Mouse (Mus musculus): Measurements from ENCODE around the gene Ankrd2. TPM values are rescaled to one million over a fixed set of nuclear protein-coding genes. Genes with fewer than 3 reads are reported as not detected.

Ankrd2 gene
- total RNA-seq (2014; rRNA removed; ENCODE audit: low replicate concordance) (not detected in 2 replicates), polyA plus RNA-seq (2015; fragmentation: Nextera tagmentation; extraction: Ambion mirVana) (0.14 TPM in 2 replicates)

DNA sequence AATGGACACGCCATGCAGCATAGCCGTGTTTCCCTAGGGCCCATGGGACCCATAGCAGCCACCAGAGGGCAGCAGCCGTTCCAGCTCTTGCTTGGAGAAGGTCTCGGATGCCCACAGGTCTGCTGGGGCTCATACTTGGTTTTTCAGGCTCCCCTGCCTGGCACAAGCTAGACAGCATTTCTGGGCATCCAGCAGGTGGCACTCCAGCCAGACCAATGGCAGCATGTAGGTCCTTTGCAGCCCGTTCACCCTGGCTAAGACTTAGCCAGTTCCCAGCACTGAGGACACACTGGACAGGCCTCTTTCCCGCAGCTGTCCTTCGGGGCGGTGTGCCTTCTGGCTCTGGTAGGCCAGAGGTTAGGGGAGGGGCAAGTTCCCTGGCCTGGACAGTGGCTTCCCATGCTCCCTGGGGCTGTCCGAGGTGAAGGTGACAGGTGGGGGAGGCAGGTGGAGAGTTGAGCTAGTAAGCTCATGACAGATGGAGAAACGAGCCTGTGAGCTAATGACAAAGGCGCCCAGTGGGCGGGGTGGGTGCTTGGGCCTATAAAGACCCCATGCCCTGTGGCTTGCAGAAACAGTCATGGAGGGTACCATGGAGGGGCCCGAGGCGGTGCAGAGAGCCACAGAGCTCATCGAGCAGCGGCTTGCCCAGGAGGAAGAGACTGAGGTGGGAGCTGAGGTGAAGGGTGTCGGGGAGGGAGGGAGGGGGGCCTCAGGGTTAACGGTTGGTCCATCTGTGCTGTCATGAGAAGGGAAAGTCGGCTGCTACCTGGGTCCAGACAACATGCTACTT lies at the start of gene Ankrd2:
Gene Ankrd2, plus strand, starts transcription at position 545 of the 793 bp plus-strand sequence.
- TF ChIP-seq CTCF (IDR thresholded peaks at IDR 0.05; ENCODE audit: low read depth), result peak; percentile 96
- no peak for TF ChIP-seq EP300 (IDR thresholded peaks at IDR 0.05; ENCODE audit: low read depth)
- H3K9me3 ChIP-seq (replicated peaks; ENCODE audit: control insufficient read depth, low read length), result no peaks in the 10 kb centered on the region
- no peak within 1 kb of the TSS for H3K4me3 ChIP-seq (ENCODE audit: low read depth, low read length)
- H3K4me1 ChIP-seq (ENCODE audit: control insufficient read depth, insufficient read depth), result no peaks in the 10 kb centered on the region
- H3K4me2 ChIP-seq (ENCODE audit: low read depth, low read length), result no peak within 1 kb of the TSS
- H3K9ac ChIP-seq (replicated peaks; ENCODE audit: low read depth, low read length), result no peak within 1 kb of the TSS
- WGBS, result 70% methylated on average over 19 of the region's 19 CpGs
- ATAC-seq (ENCODE audit: insufficient read depth, low read depth) (peak; percentile 87), DNase-seq (ENCODE audit: low spot score) (peak; percentile 86)
- 0 out of 2 replicates have a peak, but pooled peaks cover 2% of the 10 kb centered on the region for H3K27me3 ChIP-seq (ENCODE audit: control insufficient read depth, insufficient read depth, low read length)
- H3K36me3 ChIP-seq (replicated peaks; ENCODE audit: control insufficient read depth, insufficient read depth, low read length), result peaks cover 29% of the 10 kb centered on the region
- H3K27ac ChIP-seq (ENCODE audit: low read depth), result 0 out of 2 replicates have a peak within 1 kb of the TSS, but pooled peaks have one; percentile 4

DNA sequence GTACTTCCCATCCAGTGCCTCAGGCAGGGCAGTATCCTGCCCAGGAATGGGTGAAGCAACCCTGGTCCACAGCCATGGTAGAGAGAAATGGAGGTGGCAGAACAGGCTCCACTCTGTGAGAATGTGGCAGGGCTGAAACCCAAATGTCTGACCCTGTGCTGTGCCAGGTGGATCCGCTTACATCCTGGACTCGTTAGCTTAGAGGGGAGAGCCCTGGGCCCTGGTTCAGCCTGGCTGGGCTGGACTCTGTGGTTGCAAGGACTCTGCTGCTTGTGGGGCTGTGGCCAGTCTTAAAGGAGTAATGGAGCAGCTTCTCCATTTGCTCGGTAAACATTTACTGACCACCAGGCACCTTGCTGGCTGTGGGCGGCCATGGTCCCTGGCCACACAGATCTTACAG lies 48.6 kb upstream of the Ankrd2 start:
- DNase-seq (ENCODE audit: low spot score) (no peak), ATAC-seq (ENCODE audit: insufficient read depth, low read depth) (no peak)
- Histone ChIP-seq H3K4me3 (ENCODE audit: low read depth, low read length) (no peak overlapping the region), H3K27ac (ENCODE audit: low read depth) (no peak overlapping the region), H3K9me3 (replicated peaks; ENCODE audit: control insufficient read depth, low read length) (no peaks in the 10 kb centered on the region), H3K4me1 (ENCODE audit: control insufficient read depth, insufficient read depth) (0 out of 2 replicates have a peak, but pooled peaks cover 2% of the 10 kb centered on the region), H3K36me3 (replicated peaks; ENCODE audit: control insufficient read depth, insufficient read depth, low read length) (no peaks in the 10 kb centered on the region), H3K9ac (replicated peaks; ENCODE audit: low read depth, low read length) (no peak overlapping the region), H3K4me2 (ENCODE audit: low read depth, low read length) (no peak overlapping the region), H3K27me3 (ENCODE audit: control insufficient read depth, insufficient read depth, low read length) (no peaks in the 10 kb centered on the region)
- no peak for TF ChIP-seq CTCF (IDR thresholded peaks at IDR 0.05; ENCODE audit: low read depth)
- no peak for TF ChIP-seq EP300 (IDR thresholded peaks at IDR 0.05; ENCODE audit: low read depth)
- WGBS, result 88% methylated on average over 4 of the region's 4 CpGs

DNA sequence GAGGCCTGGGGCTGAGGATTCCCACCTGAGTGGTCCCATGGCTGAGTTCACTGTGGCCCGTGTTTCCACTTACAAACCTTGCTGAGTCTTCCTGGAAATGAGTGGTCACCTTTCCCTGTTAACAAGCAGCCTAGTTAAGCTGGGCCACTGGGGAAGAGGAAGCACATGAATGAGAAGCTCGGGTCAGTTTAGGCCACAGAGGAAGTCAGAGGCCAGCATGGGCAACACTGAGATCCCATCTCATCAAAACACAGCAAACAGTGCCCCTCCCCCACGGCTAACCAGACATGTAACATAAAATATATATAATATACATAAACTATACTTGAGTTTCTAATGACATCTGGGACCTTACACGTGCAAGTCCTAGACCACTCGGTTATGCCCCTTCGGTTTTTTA lies 46.0 kb upstream of the Ankrd2 start:
- H3K4me1 ChIP-seq (ENCODE audit: control insufficient read depth, insufficient read depth), result peaks cover 8% of the 10 kb centered on the region; the same call in 1 of the 2 replicates
- TF ChIP-seq EP300 (IDR thresholded peaks at IDR 0.05; ENCODE audit: low read depth) (no peak), CTCF (IDR thresholded peaks at IDR 0.05; ENCODE audit: low read depth) (no peak)
- no peaks in the 10 kb centered on the region for H3K9me3 ChIP-seq (replicated peaks; ENCODE audit: control insufficient read depth, low read length)
- no peak overlapping the region for H3K4me2 ChIP-seq (ENCODE audit: low read depth, low read length)
- H3K27ac ChIP-seq (ENCODE audit: low read depth), result no peak overlapping the region
- 70% methylated on average over 6 of the region's 6 CpGs for WGBS
- no peaks in the 10 kb centered on the region for H3K27me3 ChIP-seq (ENCODE audit: control insufficient read depth, insufficient read depth, low read length)
- ATAC-seq (ENCODE audit: insufficient read depth, low read depth) (no peak), DNase-seq (ENCODE audit: low spot score) (no peak)
- no peaks in the 10 kb centered on the region for H3K36me3 ChIP-seq (replicated peaks; ENCODE audit: control insufficient read depth, insufficient read depth, low read length)
- H3K9ac ChIP-seq (replicated peaks; ENCODE audit: low read depth, low read length), result no peak overlapping the region
- H3K4me3 ChIP-seq (ENCODE audit: low read depth, low read length), result no peak overlapping the region

GRCm38 (mm10) chr19:41991926-41992477 lies 43.8 kb upstream of the Ankrd2 start:
- no peak for DNase-seq (ENCODE audit: low spot score)
- ATAC-seq (ENCODE audit: insufficient read depth, low read depth), result no peak
- Histone ChIP-seq H3K27ac (ENCODE audit: low read depth) (no peak overlapping the region), H3K4me2 (ENCODE audit: low read depth, low read length) (no peak overlapping the region), H3K4me1 (ENCODE audit: control insufficient read depth, insufficient read depth) (peaks cover 18% of the 10 kb centered on the region), H3K36me3 (replicated peaks; ENCODE audit: control insufficient read depth, insufficient read depth, low read length) (no peaks in the 10 kb centered on the region), H3K9me3 (replicated peaks; ENCODE audit: control insufficient read depth, low read length) (no peaks in the 10 kb centered on the region), H3K27me3 (ENCODE audit: control insufficient read depth, insufficient read depth, low read length) (no peaks in the 10 kb centered on the region), H3K9ac (replicated peaks; ENCODE audit: low read depth, low read length) (no peak overlapping the region), H3K4me3 (ENCODE audit: low read depth, low read length) (no peak overlapping the region)
- WGBS, result 56% methylated on average over 6 of the region's 6 CpGs
- no peak for TF ChIP-seq CTCF (IDR thresholded peaks at IDR 0.05; ENCODE audit: low read depth)
- TF ChIP-seq EP300 (IDR thresholded peaks at IDR 0.05; ENCODE audit: low read depth), result no peak

GRCm38 (mm10) chr19:41992971-41993370 lies 42.8 kb upstream of the Ankrd2 start:
- no peak overlapping the region for H3K9ac ChIP-seq (replicated peaks; ENCODE audit: low read depth, low read length)
- ATAC-seq (ENCODE audit: insufficient read depth, low read depth), result no peak
- H3K4me1 ChIP-seq (ENCODE audit: control insufficient read depth, insufficient read depth), result peaks cover 25% of the 10 kb centered on the region
- H3K4me2 ChIP-seq (ENCODE audit: low read depth, low read length), result no peak overlapping the region
- H3K36me3 ChIP-seq (replicated peaks; ENCODE audit: control insufficient read depth, insufficient read depth, low read length), result no peaks in the 10 kb centered on the region
- 0 out of 2 replicates have a peak overlapping the region, but pooled peaks have one; percentile 57 for H3K27ac ChIP-seq (ENCODE audit: low read depth)
- DNase-seq (ENCODE audit: low spot score), result no peak
- no peaks in the 10 kb centered on the region for H3K9me3 ChIP-seq (replicated peaks; ENCODE audit: control insufficient read depth, low read length)
- no peaks in the 10 kb centered on the region for H3K27me3 ChIP-seq (ENCODE audit: control insufficient read depth, insufficient read depth, low read length)
- 72% methylated on average over 2 of the region's 2 CpGs for WGBS
- TF ChIP-seq CTCF (IDR thresholded peaks at IDR 0.05; ENCODE audit: low read depth) (no peak), EP300 (IDR thresholded peaks at IDR 0.05; ENCODE audit: low read depth) (no peak)
- no peak overlapping the region for H3K4me3 ChIP-seq (ENCODE audit: low read depth, low read length)

All from heart, postnatal 0 days (tissue).